In genomic region chr14:9642628-9643027, GRCm38 (mm10) we compare ENCODE assay signal across 24 mouse cellular contexts.
DNase-seq lines count a peak whose midpoint lies in the region; ATAC-seq lines count a peak whose summit lies in the region.
"Had no signal": no experiment of that assay in that cellular context is flagged by ENCODE, and none has a peak within 500 bp of the region (broad histone marks: within the 10 kb centered on the region; RNA-seq: fewer than 3 reads in every experiment).

No protein-coding gene starts in this region.

- no peaks in the 10 kb centered on the region for H3K27me3 ChIP-seq in heart, embryonic 11.5 days (ENCODE audit: control insufficient read depth, insufficient read depth, low read length)
- H3K27me3 ChIP-seq in heart, embryonic 10.5 days (ENCODE audit: insufficient read depth, poor library complexity, severe bottlenecking): no peaks in the 10 kb centered on the region
- H3K27me3 ChIP-seq in megakaryocyte, embryonic 14.5 days (replicated peaks): no peaks in the 10 kb centered on the region
- no peaks in the 10 kb centered on the region for H3K27me3 ChIP-seq in neural tube, embryonic 15.5 days (replicated peaks)
- H3K27me3 ChIP-seq in forebrain, embryonic 16.5 days (replicated peaks; ENCODE audit: control insufficient read depth, insufficient read depth, low read length): no peaks in the 10 kb centered on the region
- H3K27me3 ChIP-seq: liver, embryonic 12.5 days; stomach, embryonic 15.5 days had no signal

- H3K4me2 ChIP-seq in heart, embryonic 11.5 days: no peak overlapping the region
- H3K4me2 ChIP-seq in neural tube, embryonic 15.5 days: no peak overlapping the region
- no peak overlapping the region for H3K4me2 ChIP-seq in forebrain, embryonic 16.5 days (ENCODE audit: low read length)
- H3K4me2 ChIP-seq: liver, embryonic 12.5 days; stomach, embryonic 15.5 days had no signal

- DNase-seq in heart, embryonic 10.5 days (ENCODE audit: low spot score): no peak
- DNase-seq in neural tube, embryonic 10.5 days (ENCODE audit: extremely low spot score, low spot score): no peak
- no peak for DNase-seq in right cerebral cortex, postnatal 4 days
- DNase-seq: adrenal gland, postnatal 36 days; B cell, adult 2 months; cerebellum, adult 2 months; cerebellum, postnatal 14 days; kidney, adult 9 months; kidney, postnatal 10 days; layer of hippocampus, postnatal 36 days; left cerebral cortex, postnatal 4 days; liver, postnatal 0 days; lung, postnatal 10 days; retina, postnatal 1 day; right cerebral cortex, postnatal 14 days had no signal

- H3K9ac ChIP-seq in heart, embryonic 11.5 days (ENCODE audit: low read depth, low read length): no peak overlapping the region
- no peak overlapping the region for H3K9ac ChIP-seq in neural tube, embryonic 15.5 days (replicated peaks)
- no peak overlapping the region for H3K9ac ChIP-seq in forebrain, embryonic 16.5 days (replicated peaks; ENCODE audit: low read depth, low read length)
- H3K9ac ChIP-seq: liver, embryonic 12.5 days; liver, postnatal 0 days; stomach, embryonic 15.5 days had no signal

- H3K9me3 ChIP-seq in heart, embryonic 11.5 days (replicated peaks; ENCODE audit: control insufficient read depth, low read length): no peaks in the 10 kb centered on the region
- no peaks in the 10 kb centered on the region for H3K9me3 ChIP-seq in heart, embryonic 10.5 days
- no peaks in the 10 kb centered on the region for H3K9me3 ChIP-seq in megakaryocyte, embryonic 14.5 days
- no peaks in the 10 kb centered on the region for H3K9me3 ChIP-seq in neural tube, embryonic 15.5 days (replicated peaks)
- no peaks in the 10 kb centered on the region for H3K9me3 ChIP-seq in forebrain, embryonic 16.5 days (ENCODE audit: control insufficient read depth, low read length)
- H3K9me3 ChIP-seq: liver, embryonic 12.5 days; stomach, embryonic 15.5 days had no signal

- peak; percentile 57; the same call in 1 of the 2 replicates for ATAC-seq in heart, embryonic 11.5 days (replicated peaks; ENCODE audit: insufficient number of reproducible peaks, low FRiP score, low TSS enrichment)
- ATAC-seq in megakaryocyte, adult 5-6 weeks (ENCODE audit: poor library complexity, severe bottlenecking): no peak
- peak; percentile 16; the same call in 1 of the 2 replicates for ATAC-seq in neural tube, embryonic 15.5 days (ENCODE audit: low FRiP score)
- ATAC-seq in forebrain, embryonic 16.5 days: peak; percentile 29; the same call in 1 of the 2 replicates
- ATAC-seq: intestine, embryonic 16.5 days; liver, embryonic 12.5 days; liver, postnatal 0 days had no signal

- H3K4me1 ChIP-seq in heart, embryonic 11.5 days (ENCODE audit: control insufficient read depth, insufficient read depth, low read length): peaks cover 5% of the 10 kb centered on the region
- H3K4me1 ChIP-seq in heart, embryonic 10.5 days: peaks cover 5% of the 10 kb centered on the region; the same call in 1 of the 2 replicates
- no peaks in the 10 kb centered on the region for H3K4me1 ChIP-seq in megakaryocyte, embryonic 14.5 days
- peaks cover 16% of the 10 kb centered on the region for H3K4me1 ChIP-seq in neural tube, embryonic 15.5 days
- H3K4me1 ChIP-seq in forebrain, embryonic 16.5 days (replicated peaks; ENCODE audit: control insufficient read depth, insufficient read depth, low read length): peaks cover 28% of the 10 kb centered on the region
- H3K4me1 ChIP-seq: liver, embryonic 12.5 days; stomach, embryonic 15.5 days had no signal

- no peak overlapping the region for H3K27ac ChIP-seq in heart, embryonic 11.5 days (ENCODE audit: low read depth, low read length)
- H3K27ac ChIP-seq in heart, embryonic 10.5 days: no peak overlapping the region
- H3K27ac ChIP-seq in neural tube, embryonic 15.5 days (replicated peaks): no peak overlapping the region
- no peak overlapping the region for H3K27ac ChIP-seq in forebrain, embryonic 16.5 days (ENCODE audit: low read length)
- H3K27ac ChIP-seq: liver, embryonic 12.5 days; macrophage; stomach, embryonic 15.5 days had no signal

- 32% methylated on average over 6 of the region's 6 CpGs for WGBS in heart, embryonic 11.5 days (ENCODE audit: insufficient replicate concordance)
- WGBS in heart, embryonic 10.5 days: 34% methylated on average over 6 of the region's 6 CpGs
- 75% methylated on average over 6 of the region's 6 CpGs for WGBS in neural tube, embryonic 15.5 days
- WGBS in forebrain, embryonic 16.5 days: 46% methylated on average over 6 of the region's 6 CpGs

- H3K36me3 ChIP-seq in heart, embryonic 11.5 days (ENCODE audit: control insufficient read depth, insufficient read depth, low read length): no peaks in the 10 kb centered on the region
- no peaks in the 10 kb centered on the region for H3K36me3 ChIP-seq in heart, embryonic 10.5 days
- no peaks in the 10 kb centered on the region for H3K36me3 ChIP-seq in megakaryocyte, embryonic 14.5 days (replicated peaks; ENCODE audit: low read length)
- no peaks in the 10 kb centered on the region for H3K36me3 ChIP-seq in neural tube, embryonic 15.5 days
- H3K36me3 ChIP-seq in forebrain, embryonic 16.5 days (ENCODE audit: control insufficient read depth, insufficient read depth): no peaks in the 10 kb centered on the region
- H3K36me3 ChIP-seq: liver, embryonic 12.5 days; stomach, embryonic 15.5 days had no signal

- no peak overlapping the region for H3K4me3 ChIP-seq in heart, embryonic 11.5 days (ENCODE audit: low read depth, low read length)
- no peak overlapping the region for H3K4me3 ChIP-seq in heart, embryonic 10.5 days
- peak overlapping the region; percentile 42 for H3K4me3 ChIP-seq in megakaryocyte, embryonic 14.5 days (replicated peaks)
- no peak overlapping the region for H3K4me3 ChIP-seq in neural tube, embryonic 15.5 days (replicated peaks)
- no peak overlapping the region for H3K4me3 ChIP-seq in forebrain, embryonic 16.5 days (replicated peaks; ENCODE audit: low read length)
- H3K4me3 ChIP-seq: liver, embryonic 12.5 days; stomach, embryonic 15.5 days had no signal
